Mouse (Mus musculus): ENCODE measurements around the gene Neurl4.
"Not testable (repeated sequence)": the region's sequence is repeated elsewhere in the genome, so short reads cannot be mapped to it uniquely, and the experiment has no call there.

The Neurl4 gene

GRCm38 (mm10) chr11:69900471-69901405 lies at the start of gene Neurl4, which contains the start of gene 2810408A11Rik:
TSS of gene Neurl4 (plus strand) at chr11:69901072.
TSS of gene 2810408A11Rik (minus strand) at chr11:69900987.
- peak; percentile 95 for DNase-seq (ENCODE audit: low read depth)

GRCm38 (mm10) chr11:69853994-69854393 lies 46.9 kb upstream of the Neurl4 start:
- no peak for DNase-seq (ENCODE audit: low read depth)

GRCm38 (mm10) chr11:69854680-69855079 lies 46.2 kb upstream of the Neurl4 start:
- no peak for DNase-seq (ENCODE audit: low read depth)

- no peak for DNase-seq (ENCODE audit: low read depth)
Measured at GRCm38 (mm10) chr11:69855347-69855746, 45.5 kb upstream of the Neurl4 start.

GRCm38 (mm10) chr11:69858113-69858998 lies 42.5 kb upstream of the Neurl4 start, which contains the start of gene Tnk1:
TSS of gene Tnk1 (minus strand) at chr11:69858730.
- DNase-seq (ENCODE audit: low read depth) = no peak

- not testable (repeated sequence) for DNase-seq (ENCODE audit: low read depth)
Measured at GRCm38 (mm10) chr11:69863729-69864128, 37.1 kb upstream of the Neurl4 start.

- no peak for DNase-seq (ENCODE audit: low read depth)
Measured at GRCm38 (mm10) chr11:69864138-69864860, 36.6 kb upstream of the Neurl4 start.

- DNase-seq (ENCODE audit: low read depth) = no peak
Measured at GRCm38 (mm10) chr11:69865561-69865960, 35.3 kb upstream of the Neurl4 start.

- no peak for DNase-seq (ENCODE audit: low read depth)
Measured at GRCm38 (mm10) chr11:69867335-69867734, 33.5 kb upstream of the Neurl4 start.

- no peak for DNase-seq (ENCODE audit: low read depth)
Measured at GRCm38 (mm10) chr11:69870289-69871069, 30.4 kb upstream of the Neurl4 start.

- DNase-seq (ENCODE audit: low read depth) = no peak
Measured at GRCm38 (mm10) chr11:69871822-69872221, 29.1 kb upstream of the Neurl4 start.

- DNase-seq (ENCODE audit: low read depth) = peak; percentile 59
Measured at GRCm38 (mm10) chr11:69872451-69872850, 28.4 kb upstream of the Neurl4 start.

- peak; percentile 83 for DNase-seq (ENCODE audit: low read depth)
Measured at GRCm38 (mm10) chr11:69876186-69876585, 24.7 kb upstream of the Neurl4 start.

GRCm38 (mm10) chr11:69876867-69877266 lies 24.0 kb upstream of the Neurl4 start:
- peak; percentile 95 for DNase-seq (ENCODE audit: low read depth)

- no peak for DNase-seq (ENCODE audit: low read depth)
Measured at GRCm38 (mm10) chr11:69877878-69878277, 23.0 kb upstream of the Neurl4 start, which contains the start of gene Tmem95. TSS of gene Tmem95 (minus strand) at chr11:69878018.

GRCm38 (mm10) chr11:69878399-69878798 lies 22.5 kb upstream of the Neurl4 start:
- peak; percentile 41 for DNase-seq (ENCODE audit: low read depth)

GRCm38 (mm10) chr11:69878952-69879351 lies 21.9 kb upstream of the Neurl4 start:
- DNase-seq (ENCODE audit: low read depth) = no peak

- no peak for DNase-seq (ENCODE audit: low read depth)
Measured at GRCm38 (mm10) chr11:69879711-69880110, 21.2 kb upstream of the Neurl4 start.

GRCm38 (mm10) chr11:69880506-69880852 lies 20.4 kb upstream of the Neurl4 start:
- peak; percentile 88 for DNase-seq (ENCODE audit: low read depth)

- DNase-seq (ENCODE audit: low read depth) = peak; percentile 80
Measured at GRCm38 (mm10) chr11:69880853-69881603, 19.8 kb upstream of the Neurl4 start, which contains the start of gene Kctd11. TSS of gene Kctd11 (minus strand) at chr11:69881406.

Measured in NIH3T3 (cell line).